Mouse (Mus musculus) hindbrain, embryonic 11.5 days (tissue): ENCODE measurements around the gene Ccno. TPM values are rescaled to one million over a fixed set of nuclear protein-coding genes. Genes with fewer than 3 reads are reported as not detected.

Source experiments
- ATAC-seq: fragments of 200-750 bp; cut with Nextera tagmentation; 2 replicates; pipeline ENCODE4 v1.8.0; 2017; ENCODE audit warnings: mild to moderate bottlenecking, moderate TSS enrichment, moderate library complexity; ENCODE audit not compliant: low FRiP score
- DNase-seq: peaks from one replicate; pipeline ENCODE4 v3.0.0-alpha.2; 2015; ENCODE audit warnings: low spot score
- H3K27ac ChIP-seq: fragments of 300-500 bp; sonication (generic); 2 replicates; pipeline ENCODE4 v1.5.1; 2014; ENCODE audit warnings: mild to moderate bottlenecking, low read depth, low read length
- H3K27me3 ChIP-seq: fragments of 300-500 bp; sonication (generic); 2 replicates; pipeline ENCODE4 v1.6.1; 2014; ENCODE audit warnings: mild to moderate bottlenecking, low read length, moderate library complexity, mixed read lengths; ENCODE audit not compliant: control insufficient read depth, insufficient read depth
- H3K36me3 ChIP-seq: fragments of 300-500 bp; sonication (generic); 2 replicates; pipeline ENCODE4 v1.6.1; 2014; ENCODE audit warnings: mild to moderate bottlenecking, low read length, moderate library complexity, mixed read lengths; ENCODE audit not compliant: control insufficient read depth, insufficient read depth
- H3K4me1 ChIP-seq: fragments of 300-500 bp; sonication (generic); replicated peaks from 2 replicates; pipeline ENCODE4 v1.6.1; 2014; ENCODE audit warnings: low read length, mixed read lengths; ENCODE audit not compliant: control insufficient read depth, insufficient read depth
- H3K4me2 ChIP-seq: fragments of 300-500 bp; sonication (generic); replicated peaks from 2 replicates; pipeline ENCODE4 v1.6.1; 2014; ENCODE audit warnings: mild to moderate bottlenecking, low read depth, low read length
- H3K4me3 ChIP-seq: fragments of 300-500 bp; sonication (generic); 2 replicates; pipeline ENCODE4 v1.5.1; 2014; ENCODE audit warnings: low read depth, low read length
- H3K9ac ChIP-seq: fragments of 300-500 bp; sonication (generic); 2 replicates; pipeline ENCODE4 v1.6.1; 2014; ENCODE audit warnings: low read depth, low read length
- H3K9me3 ChIP-seq: fragments of 300-500 bp; sonication (generic); 2 replicates; pipeline ENCODE4 v1.6.1; 2016; ENCODE audit warnings: low read length; ENCODE audit not compliant: control insufficient read depth
- WGBS: fragments of 180-500 bp; shearing (Covaris S2); extraction: QIAGEN DNeasy Blood & Tissue Kit; methylation state at CpG from one replicate; pipeline ENCODE4 v1.1.7; 2014; 5-methylcytosine and 5-hydroxymethylcytosine counted together
- polyA plus RNA-seq: library from polyadenylated mRNA; unstranded; fragments of >200 nt; fragmentation: Nextera tagmentation; extraction: Ambion mirVana; gene quantifications from 2 replicates; pipeline ENCODE4 v1.2.1, GENCODE M21; 2014

Ccno gene
- polyA plus RNA-seq, 1 experiment from 2014 or later: 2.6 TPM

- H3K4me2 ChIP-seq: no peak overlapping the region
- H3K9me3 ChIP-seq: no peaks in the 10 kb centered on the region
- 41% methylated on average over 10 of the region's 10 CpGs for WGBS
- ATAC-seq (no peak), DNase-seq (no peak)
- no peak overlapping the region for H3K27ac ChIP-seq
- no peak overlapping the region for H3K9ac ChIP-seq
- H3K27me3 ChIP-seq: peaks cover under 1% of the 10 kb centered on the region; the same call in 1 of the 2 replicates
- no peak overlapping the region for H3K4me3 ChIP-seq
- H3K4me1 ChIP-seq: no peaks in the 10 kb centered on the region
- no peaks in the 10 kb centered on the region for H3K36me3 ChIP-seq
These were observed 10.9 kb upstream of the Ccno start for GRCm38 (mm10) chr13:112976720-112977119.

DNA sequence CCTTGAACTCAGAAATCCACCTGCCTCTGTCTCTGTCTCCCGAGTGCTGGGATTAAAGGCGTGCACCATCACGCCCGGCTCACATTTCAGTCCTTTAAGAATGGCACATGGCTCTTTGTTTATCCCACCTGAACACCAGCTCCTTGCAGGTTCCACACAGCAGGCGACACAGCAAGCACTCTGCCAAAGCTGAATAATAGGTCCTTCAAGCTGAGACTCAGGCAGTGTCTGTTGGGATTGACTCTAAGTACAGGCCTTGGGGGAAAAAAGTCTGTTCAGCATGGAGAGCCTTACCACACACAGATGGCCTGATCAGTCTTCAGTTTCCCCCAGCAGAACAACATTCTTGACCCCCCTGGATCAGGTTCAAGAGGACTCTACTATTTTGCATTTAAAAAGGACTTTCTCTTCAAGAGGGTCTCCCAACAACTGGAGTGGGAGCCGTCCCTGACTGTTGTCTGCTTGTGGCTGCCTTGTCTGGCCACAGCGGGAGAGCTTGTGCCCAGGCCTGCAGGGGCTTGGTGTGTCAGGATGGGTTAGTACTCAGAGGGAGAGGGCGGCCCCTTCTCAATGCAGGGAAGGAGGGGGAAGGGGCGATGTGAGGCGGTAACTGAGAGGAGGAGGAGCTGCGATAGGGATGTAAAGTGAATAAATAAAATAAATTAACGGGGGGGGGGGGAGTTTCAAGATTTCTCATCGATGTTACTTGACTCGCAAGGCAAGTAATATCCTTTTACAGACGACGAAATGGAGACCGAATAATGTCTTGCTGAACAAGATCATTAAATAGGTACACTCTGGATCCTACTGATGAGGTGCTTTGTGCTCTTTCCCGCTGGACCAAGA is 1.8 kb upstream of the Ccno start:
- 2% methylated on average over 18 of the region's 18 CpGs for WGBS
- DNase-seq (peak; percentile 58), ATAC-seq (peak; percentile 36; the same call in 1 of the 2 replicates)
- Histone ChIP-seq H3K27me3 (peaks cover 55% of the 10 kb centered on the region), H3K36me3 (no peaks in the 10 kb centered on the region), H3K9me3 (no peaks in the 10 kb centered on the region), H3K4me2 (0 out of 2 replicates have a peak overlapping the region, but pooled peaks have one; percentile 93), H3K9ac (no peak overlapping the region), H3K4me3 (no peak overlapping the region), H3K4me1 (peaks cover 16% of the 10 kb centered on the region), H3K27ac (no peak overlapping the region)

DNA sequence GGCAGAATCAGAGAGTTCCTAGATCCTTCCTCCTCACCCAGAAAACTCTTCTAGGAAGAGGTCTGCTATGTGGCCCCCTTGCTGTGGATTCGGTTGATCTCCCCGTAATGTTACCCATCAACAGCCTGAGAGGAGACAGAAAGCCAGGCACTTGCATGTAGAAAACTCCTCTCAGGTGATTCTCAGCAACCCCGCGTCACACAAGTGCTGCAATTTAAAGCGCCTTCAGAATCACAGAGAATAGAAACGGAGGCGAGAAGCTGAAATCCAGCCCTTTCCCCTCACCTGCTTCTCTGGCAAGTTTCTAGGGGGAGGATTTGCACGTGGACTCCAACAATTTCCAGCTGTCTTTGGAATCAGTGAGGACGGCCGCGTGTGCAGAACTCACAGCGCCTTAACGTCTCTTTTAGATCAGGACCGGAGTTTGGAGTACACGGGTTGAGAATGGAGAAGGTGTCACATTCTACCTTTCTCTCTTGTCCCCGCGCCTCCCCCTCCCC is 1.1 kb upstream of the Ccno start:
- no peak for ATAC-seq
- peaks cover 62% of the 10 kb centered on the region for H3K27me3 ChIP-seq
- peak overlapping the region; percentile 42; the same call in 1 of the 2 replicates for H3K4me3 ChIP-seq
- H3K9ac ChIP-seq: no peak overlapping the region
- no peaks in the 10 kb centered on the region for H3K36me3 ChIP-seq
- H3K4me2 ChIP-seq: peak overlapping the region; percentile 93; the same call in 1 of the 2 replicates
- peak; percentile 54 for DNase-seq
- H3K4me1 ChIP-seq: peaks cover 16% of the 10 kb centered on the region
- under 1% methylated on average over 17 of the region's 17 CpGs for WGBS
- H3K9me3 ChIP-seq: no peaks in the 10 kb centered on the region
- no peak overlapping the region for H3K27ac ChIP-seq

DNA sequence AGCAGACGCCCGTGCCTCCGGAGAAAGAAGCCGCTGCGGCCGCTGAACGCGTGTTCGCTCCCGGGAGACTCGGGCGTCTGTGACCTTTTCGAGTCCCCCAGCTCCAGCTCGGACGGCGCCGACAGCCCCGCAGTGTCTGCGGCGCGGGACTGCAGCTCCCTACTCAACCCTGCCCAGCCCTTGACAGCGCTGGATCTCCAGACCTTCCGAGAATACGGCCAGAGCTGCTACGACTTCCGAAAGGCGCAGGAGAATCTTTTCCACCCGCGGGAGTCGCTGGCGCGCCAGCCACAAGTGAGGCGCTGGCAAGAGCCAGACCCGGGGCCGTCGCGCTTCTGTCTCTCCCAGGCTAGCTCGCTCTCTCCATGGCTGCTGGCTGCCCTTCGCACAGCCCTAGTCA is 389 bp downstream of the Ccno start:
- peak; percentile 52 for ATAC-seq
- H3K4me2 ChIP-seq: peak overlapping the region; percentile 93
- H3K27me3 ChIP-seq: peaks cover 68% of the 10 kb centered on the region
- H3K4me3 ChIP-seq: peak overlapping the region; percentile 42
- H3K9ac ChIP-seq: peak overlapping the region; percentile 27; the same call in 1 of the 2 replicates
- no peak for DNase-seq
- no peaks in the 10 kb centered on the region for H3K9me3 ChIP-seq
- no peaks in the 10 kb centered on the region for H3K36me3 ChIP-seq
- H3K27ac ChIP-seq: no peak overlapping the region
- H3K4me1 ChIP-seq: peaks cover 16% of the 10 kb centered on the region
- under 1% methylated on average over 39 of the region's 39 CpGs for WGBS

- no peak overlapping the region for H3K9ac ChIP-seq
- H3K4me1 ChIP-seq: peaks cover 22% of the 10 kb centered on the region
- H3K36me3 ChIP-seq: no peaks in the 10 kb centered on the region
- WGBS: under 1% methylated on average over 19 of the region's 19 CpGs
- DNase-seq (peak; percentile 44), ATAC-seq (no peak)
- H3K27ac ChIP-seq: no peak overlapping the region
- peak overlapping the region; percentile 42 for H3K4me3 ChIP-seq
- H3K27me3 ChIP-seq: peaks cover 77% of the 10 kb centered on the region
- H3K4me2 ChIP-seq: peak overlapping the region; percentile 93
- no peaks in the 10 kb centered on the region for H3K9me3 ChIP-seq
These were observed 1.3 kb downstream of the Ccno start for GRCm38 (mm10) chr13:112988866-112989265.

GRCm38 (mm10) chr13:112989541-112989940 is 1.9 kb downstream of the Ccno start:
- ATAC-seq (no peak), DNase-seq (peak; percentile 50)
- H3K4me3 ChIP-seq: peak overlapping the region; percentile 8; the same call in 1 of the 2 replicates
- no peak overlapping the region for H3K9ac ChIP-seq
- H3K4me1 ChIP-seq: peaks cover 24% of the 10 kb centered on the region
- H3K36me3 ChIP-seq: no peaks in the 10 kb centered on the region
- H3K27ac ChIP-seq: no peak overlapping the region
- WGBS: 2% methylated on average over 23 of the region's 23 CpGs
- no peak overlapping the region for H3K4me2 ChIP-seq
- peaks cover 83% of the 10 kb centered on the region for H3K27me3 ChIP-seq
- no peaks in the 10 kb centered on the region for H3K9me3 ChIP-seq

- H3K4me1 ChIP-seq: peaks cover 24% of the 10 kb centered on the region
- DNase-seq (peak; percentile 34), ATAC-seq (no peak)
- no peak overlapping the region for H3K9ac ChIP-seq
- no peaks in the 10 kb centered on the region for H3K9me3 ChIP-seq
- H3K36me3 ChIP-seq: no peaks in the 10 kb centered on the region
- 16% methylated on average over 4 of the region's 4 CpGs for WGBS
- H3K27me3 ChIP-seq: peaks cover 89% of the 10 kb centered on the region
- no peak overlapping the region for H3K27ac ChIP-seq
- H3K4me3 ChIP-seq: no peak overlapping the region
- H3K4me2 ChIP-seq: no peak overlapping the region
These were observed 2.7 kb downstream of the Ccno start for GRCm38 (mm10) chr13:112990346-112990745.

DNA sequence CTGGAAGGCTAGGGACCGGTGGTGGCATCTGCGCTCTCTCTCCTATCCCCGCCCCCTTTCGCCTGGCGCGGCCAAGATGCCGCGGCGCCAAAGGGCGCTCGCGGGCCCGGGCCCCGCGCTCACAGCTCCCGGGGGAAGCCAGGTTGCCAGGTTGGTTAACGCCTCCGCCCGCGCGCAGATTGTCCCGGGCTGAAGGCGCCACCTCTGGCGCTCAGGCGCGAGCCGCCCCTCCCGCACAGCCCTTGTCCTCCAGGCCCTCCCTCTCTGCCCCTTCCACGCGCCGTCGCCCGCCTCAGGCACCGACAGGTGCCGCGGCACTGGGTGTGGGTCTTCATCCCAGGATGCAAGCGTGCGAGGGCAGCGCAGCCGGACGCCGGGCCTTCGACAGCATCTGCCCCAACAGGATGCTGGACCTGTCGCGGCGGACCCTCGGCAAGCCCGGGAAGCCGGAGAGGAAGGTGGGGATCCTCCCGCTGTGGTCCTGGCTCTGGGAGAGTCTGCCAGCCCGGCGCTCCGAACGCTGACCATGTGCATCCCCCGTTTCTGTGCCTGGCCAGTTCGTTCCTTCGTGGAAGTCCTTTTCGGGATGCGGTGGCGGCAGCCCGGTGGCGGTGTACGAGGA is 6.0 kb downstream of the Ccno start, which contains the start of gene Mcidas:
Gene Mcidas, plus strand, starts transcription at position 315 of the 622 bp plus-strand sequence.
- Histone ChIP-seq H3K27ac (no peak within 1 kb of the TSS), H3K9me3 (no peaks in the 10 kb centered on the region), H3K36me3 (no peaks in the 10 kb centered on the region), H3K4me1 (peaks cover 13% of the 10 kb centered on the region), H3K27me3 (peaks cover 90% of the 10 kb centered on the region), H3K9ac (no peak within 1 kb of the TSS), H3K4me3 (peak within 1 kb of the TSS; percentile 29), H3K4me2 (peak within 1 kb of the TSS; percentile 42)
- under 1% methylated on average over 50 of the region's 63 CpGs for WGBS
- ATAC-seq (peak; percentile 53), DNase-seq (peak; percentile 60)
